Mouse (Mus musculus): ENCODE data around the gene Itga7. TPM values are rescaled to one million over a fixed set of nuclear protein-coding genes. Genes with fewer than 3 reads are reported as not detected.

Itga7 gene
- polyA plus RNA-seq, 1 experiment, result 96.2 TPM

DNA sequence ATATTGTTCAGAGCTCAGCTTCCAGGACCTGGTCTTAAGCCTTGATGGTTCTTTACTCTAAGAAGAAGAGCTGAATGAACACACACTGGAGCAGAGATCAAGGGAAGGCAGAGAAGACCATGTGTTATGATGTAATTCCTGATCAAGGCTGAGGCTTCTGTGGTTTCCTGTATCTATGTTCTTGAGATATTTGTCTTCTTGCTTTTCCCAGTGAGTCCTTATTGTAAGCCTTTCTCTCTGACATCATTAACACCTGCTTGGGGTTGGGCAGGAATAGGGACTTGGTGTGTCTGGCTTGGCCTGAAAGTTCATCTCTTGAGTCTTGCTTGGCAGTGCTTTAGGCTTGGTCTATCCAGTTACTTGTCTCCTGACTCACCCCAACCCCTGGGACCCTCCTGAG, 57.4 kb downstream of the Itga7 start:
- Histone ChIP-seq H3K27me3 (ENCODE audit: control insufficient read depth, insufficient read depth, low read length) (no peaks in the 10 kb centered on the region), H3K4me3 (replicated peaks; ENCODE audit: insufficient read depth, low read depth, low read length) (no peak overlapping the region), H3K4me1 (ENCODE audit: control insufficient read depth, insufficient read depth, low read length) (no peaks in the 10 kb centered on the region), H3K27ac (ENCODE audit: insufficient read depth, low read length) (no peak overlapping the region)
- TF ChIP-seq POLR2A (IDR thresholded peaks at IDR 0.05; ENCODE audit: borderline replicate concordance, insufficient read depth, low read length), result no peak
- no peak for TF ChIP-seq CTCF (IDR thresholded peaks at IDR 0.05; ENCODE audit: borderline replicate concordance, insufficient read depth, low read depth, low read length)
- no peak for DNase-seq

DNA sequence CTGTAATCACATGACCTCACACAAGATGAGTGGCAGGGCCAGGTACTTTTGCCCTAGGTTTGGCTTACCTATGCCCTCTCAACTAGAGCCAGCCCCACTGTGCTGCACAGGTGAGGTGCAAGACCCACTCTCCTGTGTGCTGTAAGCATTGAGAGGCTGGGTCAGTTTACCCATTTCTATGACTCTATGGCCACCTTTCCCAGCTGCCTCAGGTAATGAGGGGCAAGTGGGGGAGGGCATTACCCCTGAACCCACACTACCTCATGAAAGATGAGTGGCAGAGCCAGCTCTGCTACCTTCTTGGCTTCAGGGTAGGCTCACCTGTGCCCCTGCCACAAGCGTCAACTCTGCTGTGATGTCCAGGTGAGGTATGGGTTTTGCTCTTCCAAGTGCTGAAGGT, 62.2 kb downstream of the Itga7 start:
- no peak for DNase-seq
- H3K4me1 ChIP-seq (ENCODE audit: control insufficient read depth, insufficient read depth, low read length), result no peaks in the 10 kb centered on the region
- no peaks in the 10 kb centered on the region for H3K27me3 ChIP-seq (ENCODE audit: control insufficient read depth, insufficient read depth, low read length)
- TF ChIP-seq POLR2A (IDR thresholded peaks at IDR 0.05; ENCODE audit: borderline replicate concordance, insufficient read depth, low read length), result no peak
- no peak for TF ChIP-seq CTCF (IDR thresholded peaks at IDR 0.05; ENCODE audit: borderline replicate concordance, insufficient read depth, low read depth, low read length)
- 97% methylated on average over 1 of the region's 1 CpGs for WGBS
- no peak overlapping the region for H3K4me3 ChIP-seq (replicated peaks; ENCODE audit: insufficient read depth, low read depth, low read length)
- no peak overlapping the region for H3K27ac ChIP-seq (ENCODE audit: insufficient read depth, low read length)

DNA sequence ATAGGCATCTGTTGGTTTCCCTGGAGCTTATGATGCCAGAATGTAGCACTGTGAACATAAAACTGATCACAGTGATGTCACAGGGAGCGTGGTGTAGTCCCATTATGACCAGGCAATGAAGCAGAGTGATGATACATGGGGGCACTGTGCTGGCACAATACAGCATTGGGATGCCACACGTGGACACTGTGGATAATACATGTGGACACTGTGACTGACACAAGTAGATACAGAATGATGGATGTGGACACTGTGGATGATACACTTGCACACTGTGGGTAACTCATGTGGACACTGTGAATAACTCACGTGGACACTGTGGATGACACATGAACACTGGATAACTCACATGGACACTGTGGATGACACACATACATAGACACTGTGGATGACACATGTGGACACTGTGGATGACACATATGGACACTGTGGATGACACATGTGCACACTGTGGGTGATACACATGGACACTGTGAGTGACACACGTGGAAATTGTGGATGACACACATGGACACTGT, 63.0 kb downstream of the Itga7 start:
- Histone ChIP-seq H3K27ac (ENCODE audit: insufficient read depth, low read length) (no peak overlapping the region), H3K4me1 (ENCODE audit: control insufficient read depth, insufficient read depth, low read length) (no peaks in the 10 kb centered on the region), H3K27me3 (ENCODE audit: control insufficient read depth, insufficient read depth, low read length) (no peaks in the 10 kb centered on the region), H3K4me3 (replicated peaks; ENCODE audit: insufficient read depth, low read depth, low read length) (no peak overlapping the region)
- 76% methylated on average over 4 of the region's 4 CpGs for WGBS
- DNase-seq, result no peak
- TF ChIP-seq CTCF (IDR thresholded peaks at IDR 0.05; ENCODE audit: borderline replicate concordance, insufficient read depth, low read depth, low read length) (no peak), POLR2A (IDR thresholded peaks at IDR 0.05; ENCODE audit: borderline replicate concordance, insufficient read depth, low read length) (no peak)

DNA sequence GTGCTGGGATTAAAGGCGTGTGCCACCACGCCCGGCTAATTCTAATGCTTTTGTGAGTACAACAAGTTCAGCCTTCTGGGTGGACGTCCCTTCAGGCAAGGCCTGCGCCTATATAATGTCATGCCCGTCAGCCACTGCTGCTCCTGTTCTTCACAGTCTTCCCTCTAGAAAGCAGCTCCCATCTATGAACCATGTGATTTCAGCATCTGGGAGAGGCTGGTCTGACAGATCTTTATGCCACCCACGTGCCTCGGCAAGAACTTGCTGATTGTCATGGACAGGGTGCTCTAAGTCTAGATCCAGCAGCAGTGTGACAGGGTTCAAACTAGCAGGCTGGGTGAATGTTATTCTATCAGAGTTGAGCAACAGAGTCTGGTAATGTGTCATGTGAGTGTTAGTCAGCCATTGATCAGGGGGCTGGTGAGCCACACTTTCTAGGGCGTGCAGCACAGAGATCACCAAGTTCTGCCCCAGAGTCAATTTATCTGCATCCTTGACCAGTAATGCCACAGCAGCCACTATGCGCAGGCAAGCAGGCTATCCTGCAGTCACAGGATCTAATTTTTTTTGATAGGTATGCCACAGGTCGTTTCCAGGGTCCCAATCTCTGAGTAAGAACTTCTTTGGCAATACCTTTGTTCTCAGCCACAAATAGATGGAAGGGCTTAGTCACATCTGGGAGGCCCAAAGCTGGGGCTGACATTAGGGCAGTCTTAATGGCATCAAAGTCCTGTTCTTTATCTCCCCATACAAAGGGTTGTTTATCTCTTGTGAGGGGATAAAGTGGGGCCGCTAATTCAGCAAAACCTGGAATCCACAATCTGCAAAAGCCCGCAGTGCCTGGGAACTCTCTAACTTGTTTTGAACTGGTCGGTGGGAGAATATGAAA, 70.7 kb downstream of the Itga7 start:
- WGBS, result 85% methylated on average over 14 of the region's 14 CpGs
- no peak for DNase-seq

More for the DNA sequence above, 70.7 kb downstream of the Itga7 start:
- TF ChIP-seq POLR2A (IDR thresholded peaks at IDR 0.05; ENCODE audit: borderline replicate concordance, insufficient read depth, low read length) (no peak), CTCF (IDR thresholded peaks at IDR 0.05; ENCODE audit: borderline replicate concordance, insufficient read depth, low read depth, low read length) (no peak)
- Histone ChIP-seq H3K4me1 (ENCODE audit: control insufficient read depth, insufficient read depth, low read length) (no peaks in the 10 kb centered on the region), H3K27me3 (ENCODE audit: control insufficient read depth, insufficient read depth, low read length) (no peaks in the 10 kb centered on the region), H3K4me3 (replicated peaks; ENCODE audit: insufficient read depth, low read depth, low read length) (no peak overlapping the region), H3K27ac (ENCODE audit: insufficient read depth, low read length) (no peak overlapping the region)

Other genes starting within 250 kb of the Itga7 start
- gene Rab5b, start 237.6 kb upstream of the Itga7 start, polyA plus RNA-seq (2012; rRNA removed), result 132 and 133 TPM in 2 replicates
- gene Pmel, start 229.6 kb upstream of the Itga7 start, polyA plus RNA-seq (2012; rRNA removed), result 1.00 and 1.5 TPM in 2 replicates
- 3.8 and 3.9 TPM in 2 replicates for gene Cdk2, start 228.8 kb upstream of the Itga7 start, polyA plus RNA-seq (2012; rRNA removed)
- gene Dgka, start 189.0 kb upstream of the Itga7 start, polyA plus RNA-seq (2012; rRNA removed), result 16.0 and 17.1 TPM in 2 replicates
- 37.2 and 39.7 TPM in 2 replicates for gene Pym1, start 185.9 kb upstream of the Itga7 start, polyA plus RNA-seq (2012; rRNA removed)
- 0.61 and 0.70 TPM in 2 replicates for gene Mmp19, start 142.9 kb upstream of the Itga7 start, polyA plus RNA-seq (2012; rRNA removed)
- 22.4 and 24.1 TPM in 2 replicates for gene Dnajc14, start 129.8 kb upstream of the Itga7 start, polyA plus RNA-seq (2012; rRNA removed)
- 26.4 and 26.6 TPM in 2 replicates for gene Tmem198b, start 129.4 kb upstream of the Itga7 start, polyA plus RNA-seq (2012; rRNA removed)
- 54.5 and 60.2 TPM in 2 replicates for gene Sarnp, start 116.5 kb upstream of the Itga7 start, polyA plus RNA-seq (2012; rRNA removed)
- 25.7 and 26.0 TPM in 2 replicates for gene Ormdl2, start 112.2 kb upstream of the Itga7 start, polyA plus RNA-seq (2012; rRNA removed)
- 13.6 and 14.8 TPM in 2 replicates for gene Gdf11, start 42.1 kb upstream of the Itga7 start, polyA plus RNA-seq (2012; rRNA removed)
- gene Cd63, start 32.8 kb upstream of the Itga7 start, polyA plus RNA-seq (2012; rRNA removed), result 108 and 110 TPM in 2 replicates
- gene Rdh5, start 10.9 kb upstream of the Itga7 start, polyA plus RNA-seq (2012; rRNA removed), result 37.0 and 45.7 TPM in 2 replicates
- 350 and 357 TPM in 2 replicates for gene Bloc1s1, start 9.8 kb upstream of the Itga7 start, polyA plus RNA-seq (2012; rRNA removed)
- not detected in 2 replicates for gene Mettl7b, start 27.2 kb downstream of the Itga7 start, polyA plus RNA-seq (2012; rRNA removed)
- not detected in 2 replicates for gene Olfr9, start 55.6 kb downstream of the Itga7 start, polyA plus RNA-seq (2012; rRNA removed)
- not detected in 2 replicates for gene Olfr763, start 77.0 kb downstream of the Itga7 start, polyA plus RNA-seq (2012; rRNA removed)
- gene Olfr764-ps1, start 106.1 kb downstream of the Itga7 start, polyA plus RNA-seq (2012; rRNA removed), result not detected in 2 replicates
- not detected in 2 replicates for gene Olfr765, start 116.2 kb downstream of the Itga7 start, polyA plus RNA-seq (2012; rRNA removed)
- gene Olfr766-ps1, start 135.2 kb downstream of the Itga7 start, polyA plus RNA-seq (2012; rRNA removed), result not detected in 2 replicates
- not detected in 2 replicates for gene Olfr767, start 149.1 kb downstream of the Itga7 start, polyA plus RNA-seq (2012; rRNA removed)
- not detected in 2 replicates for gene Olfr768, start 165.6 kb downstream of the Itga7 start, polyA plus RNA-seq (2012; rRNA removed)
- gene Olfr769, start 184.0 kb downstream of the Itga7 start, polyA plus RNA-seq (2012; rRNA removed), result not detected in 2 replicates
- not detected in 2 replicates for gene Olfr770, start 205.2 kb downstream of the Itga7 start, polyA plus RNA-seq (2012; rRNA removed)
- gene Olfr771, start 230.9 kb downstream of the Itga7 start, polyA plus RNA-seq (2012; rRNA removed), result not detected in 2 replicates
- gene Olfr772, start 244.1 kb downstream of the Itga7 start, polyA plus RNA-seq (2012; rRNA removed), result not detected in 2 replicates